Mouse (Mus musculus) hematopoietic stem cell, adult 5-6 weeks (primary cell): ENCODE data around the gene Rims1. TPM values are rescaled to one million over a fixed set of nuclear protein-coding genes. Genes with fewer than 3 reads are reported as not detected.

Experiments
- ATAC-seq, 2 experiments: fragments of 125-278 bp in 1 of 2; replicated peaks in 1 of 2; 2 replicates each; pipeline ENCODE4 v1.8.0; 2016 to 2017; ENCODE audit warnings: inconsistent platforms in 2 of 2, mild to moderate bottlenecking in 2 of 2, moderate number of reproducible peaks in 2 of 2, low read depth in 1 of 2, moderate TSS enrichment in 1 of 2; ENCODE audit not compliant: low FRiP score in 2 of 2, poor library complexity in 2 of 2, severe bottlenecking in 2 of 2, insufficient read depth in 1 of 2, low TSS enrichment in 1 of 2
- total RNA-seq: library from RNA; stranded (forward); fragments of 172-1452, 232-1000 nt; gene quantifications from 2 replicates; pipeline ENCODE4 v1.2.3, GENCODE M21; 2017

Gene Rims1
- not detected in 2 replicates for total RNA-seq

DNA sequence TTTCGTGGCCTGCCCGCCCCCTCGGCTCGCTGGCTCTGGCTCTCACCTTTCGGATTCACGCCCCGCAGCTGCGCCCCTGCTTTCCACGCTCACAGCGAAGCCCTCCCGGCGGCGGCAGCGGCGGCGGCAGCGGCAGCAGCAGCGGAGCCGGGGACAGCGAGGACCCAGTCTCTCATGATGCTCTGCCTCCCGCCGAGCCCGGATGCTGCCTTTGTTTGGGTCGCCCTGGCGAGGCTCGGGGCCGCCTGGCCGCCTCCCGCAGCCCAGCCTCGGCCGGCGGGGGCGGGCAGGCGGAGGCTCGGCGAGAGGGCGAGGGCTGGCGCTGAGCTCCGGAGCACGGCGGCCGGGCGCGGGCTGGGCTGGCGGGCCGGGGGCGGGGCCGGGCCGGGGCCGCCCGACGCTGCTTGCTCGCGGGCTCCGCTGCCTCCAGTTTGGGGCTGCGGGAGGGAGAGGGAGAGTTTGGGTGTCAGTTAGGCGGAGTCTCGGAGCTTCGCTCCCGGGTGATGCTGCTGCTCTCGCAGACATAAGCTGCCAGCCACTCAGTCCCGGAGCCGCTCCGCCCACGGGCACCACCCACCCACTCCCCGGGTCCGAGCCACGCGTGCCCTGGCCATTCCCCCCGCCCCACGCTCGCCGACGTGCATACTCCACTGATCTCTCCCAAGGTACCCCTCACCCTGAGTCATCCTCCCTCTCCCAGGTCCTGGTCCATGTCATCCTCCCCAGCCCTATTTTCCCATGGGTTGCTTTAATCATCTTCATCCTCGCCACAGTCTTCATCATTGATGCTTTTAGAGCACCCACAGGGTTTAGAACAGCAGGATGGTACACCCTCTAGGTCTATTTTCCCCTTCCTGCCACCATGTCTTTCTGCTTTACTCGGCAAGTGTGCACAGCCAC is at the start of gene Rims1:
TSS of gene Rims1 (minus strand) at position 269 of the 900 bp plus-strand sequence.
- peak; percentile 58 to 66; a peak in 3 of 4 replicates for ATAC-seq

DNA sequence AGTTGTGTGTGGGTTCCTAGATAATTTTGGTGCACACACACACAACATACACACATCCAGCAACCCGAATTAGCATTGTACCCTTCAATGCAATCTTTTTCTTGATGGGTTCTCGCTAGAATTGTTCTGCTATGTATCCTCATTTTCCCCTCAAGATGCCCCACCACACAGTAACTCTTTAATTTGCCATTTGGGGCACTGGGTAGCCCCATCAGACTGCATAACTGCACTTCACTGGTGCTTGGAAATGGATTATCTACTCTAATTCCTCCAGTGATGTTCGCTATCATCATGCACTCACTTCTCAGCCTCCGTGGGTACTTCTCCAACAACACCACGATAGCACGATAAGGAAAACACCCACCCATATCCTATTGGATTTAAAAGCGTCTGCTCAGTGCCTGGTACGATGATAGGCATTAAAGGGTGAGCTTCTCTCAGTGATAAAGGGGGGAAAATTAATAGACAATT is 867 bp upstream of the Rims1 start:
- no peak for ATAC-seq

DNA sequence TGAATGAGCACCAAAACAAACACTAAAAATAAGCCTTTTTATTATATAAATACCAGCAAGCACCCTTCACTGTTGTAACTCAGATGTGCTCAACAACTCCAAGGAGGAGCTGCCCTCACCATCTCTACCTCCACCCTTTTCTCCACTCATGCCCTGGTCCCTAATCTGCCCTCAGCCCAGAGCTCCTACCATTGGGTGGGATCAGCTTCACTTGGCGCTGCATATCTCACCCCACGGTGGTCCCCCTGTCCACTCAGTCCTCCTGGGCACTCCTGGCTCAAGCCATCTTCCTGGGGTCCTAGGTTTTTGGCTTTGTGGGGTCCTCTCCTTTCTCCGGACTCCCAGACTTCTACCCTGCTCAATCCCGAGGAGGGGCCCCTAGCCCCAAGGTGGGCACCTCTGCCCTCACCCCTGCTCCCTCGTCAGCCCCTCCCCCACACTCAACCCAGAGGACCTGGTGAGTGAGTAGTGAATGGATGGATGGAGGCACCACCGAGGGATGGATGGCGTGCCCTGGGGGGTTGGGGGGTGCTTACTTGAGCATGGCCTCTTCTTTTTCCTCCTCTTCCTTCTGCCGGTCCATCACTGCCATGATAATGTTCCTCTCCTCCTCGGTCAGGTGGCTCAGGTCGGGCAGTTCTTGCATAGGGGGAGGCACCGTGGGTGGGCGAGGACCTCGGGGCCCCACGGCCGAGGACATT is 619 bp downstream of the Rims1 start:
- ATAC-seq: peak in 1 of 2 experiments; percentile 34; a peak in 1 of 4 replicates

DNA sequence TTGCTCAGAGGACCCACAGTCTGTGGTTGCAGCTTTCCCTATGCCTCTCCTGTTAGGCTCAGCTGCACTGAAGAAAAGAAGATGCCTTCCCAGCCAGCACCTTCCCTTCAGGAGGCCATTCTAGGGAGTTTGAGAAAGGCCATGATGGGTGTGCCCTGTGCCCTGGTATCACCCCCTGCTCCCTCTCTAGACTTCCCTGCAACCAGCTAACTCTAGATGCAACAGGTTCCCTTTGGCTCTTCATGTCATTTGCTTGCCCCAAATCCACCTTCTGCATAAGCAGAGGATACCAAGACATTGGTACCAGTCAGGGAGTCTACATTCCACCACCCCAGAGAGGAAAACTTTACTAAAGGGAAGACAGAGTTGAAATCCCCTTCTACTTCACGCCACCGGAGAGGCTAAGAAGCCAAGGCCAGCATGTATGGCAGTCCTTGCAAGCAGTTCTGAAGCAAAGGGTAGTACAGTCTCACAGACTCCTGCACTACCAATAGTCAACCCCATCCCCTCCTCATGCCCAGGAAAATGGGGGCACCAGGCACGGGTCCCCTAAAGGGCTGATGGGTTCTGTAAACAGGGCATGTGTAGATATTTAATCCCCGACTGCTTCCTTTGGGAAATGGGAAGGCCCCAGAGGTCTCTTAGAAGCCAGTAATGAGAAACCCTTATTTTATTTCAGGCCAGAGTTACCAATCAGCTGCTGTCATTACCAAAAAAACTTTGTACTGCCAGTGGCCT is 1.5 kb downstream of the Rims1 start:
- no peak for ATAC-seq

DNA sequence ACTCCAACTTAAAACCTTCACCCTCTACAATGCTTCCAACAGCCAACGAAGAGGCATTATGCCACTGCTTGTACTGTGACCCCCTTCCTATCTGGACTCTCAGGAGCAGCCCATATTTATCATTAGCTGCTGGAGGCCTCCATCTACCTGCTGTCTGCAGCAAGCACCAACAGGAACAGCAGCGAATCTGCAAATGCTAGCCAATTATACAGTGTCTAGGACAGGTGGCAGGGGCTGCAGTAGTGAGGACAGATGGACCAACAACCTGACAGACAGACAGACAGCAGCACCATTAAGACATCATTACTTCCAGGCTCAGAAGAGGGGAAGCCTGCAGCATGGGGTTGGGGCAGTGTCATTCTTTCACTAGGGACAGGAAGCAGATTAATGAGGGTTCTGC is 2.3 kb downstream of the Rims1 start:
- ATAC-seq: no peak

DNA sequence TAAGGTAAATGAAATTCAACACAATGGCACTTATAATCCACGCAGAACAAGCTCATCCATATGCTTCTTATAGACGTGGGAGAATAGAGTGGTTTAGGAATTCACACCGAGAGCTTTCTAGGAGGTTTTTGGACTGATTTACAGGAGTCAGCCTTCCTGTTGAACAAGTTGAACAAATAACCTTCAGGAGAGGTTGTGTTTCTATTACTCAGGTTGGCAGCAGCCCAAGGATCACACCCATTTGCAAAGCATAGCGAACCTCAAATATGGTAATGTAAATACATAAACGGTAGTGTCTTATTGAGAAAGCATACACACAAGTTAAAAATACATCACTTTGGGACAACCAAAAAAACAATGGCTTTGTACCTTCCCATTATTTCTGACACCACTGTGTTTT is 5.5 kb downstream of the Rims1 start:
- ATAC-seq: no peak

DNA sequence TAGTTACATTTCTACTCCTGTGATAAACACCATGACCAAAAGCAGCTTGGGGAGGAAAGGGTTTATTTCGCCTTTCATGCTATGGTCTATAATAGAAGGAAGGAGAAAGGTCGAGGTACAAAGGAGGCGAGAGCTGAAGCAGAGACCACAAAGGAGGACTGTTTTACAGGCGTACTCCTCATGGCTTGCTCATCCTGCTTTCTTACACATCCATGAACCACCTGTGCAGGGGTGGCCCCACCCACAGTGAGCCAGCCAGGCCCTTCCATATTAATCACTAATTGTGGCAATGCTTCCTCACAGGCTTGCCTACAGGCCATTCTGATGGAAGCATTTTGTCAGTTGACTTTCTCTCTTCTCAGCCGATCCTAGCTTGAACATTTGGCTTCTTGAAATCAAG is 8.7 kb downstream of the Rims1 start:
- ATAC-seq: no peak

DNA sequence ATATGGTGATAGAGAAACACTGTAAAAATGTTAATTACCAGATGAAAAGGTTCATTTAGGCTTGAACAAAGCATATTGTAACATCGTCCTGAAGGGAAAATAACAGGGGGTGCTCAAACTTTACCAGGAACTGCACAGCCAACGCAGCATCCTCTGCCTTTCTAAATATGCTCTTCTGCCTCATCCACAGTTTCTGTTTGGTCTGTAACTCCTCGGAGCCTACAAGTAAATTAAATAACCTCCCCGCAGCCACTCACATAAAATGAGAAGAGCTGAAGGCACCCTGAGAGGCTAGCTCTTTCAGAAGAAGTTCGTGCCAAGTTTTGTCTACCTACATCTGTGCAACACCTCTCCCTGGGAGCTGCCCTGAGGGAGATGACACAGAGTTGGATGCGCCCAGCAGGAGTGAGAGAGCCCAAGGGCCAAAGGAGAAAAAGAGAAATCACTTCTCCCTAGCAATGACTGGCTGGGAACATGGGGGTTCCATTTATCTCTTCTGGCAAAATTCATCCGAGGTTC is 16.3 kb downstream of the Rims1 start:
- no peak for ATAC-seq

DNA sequence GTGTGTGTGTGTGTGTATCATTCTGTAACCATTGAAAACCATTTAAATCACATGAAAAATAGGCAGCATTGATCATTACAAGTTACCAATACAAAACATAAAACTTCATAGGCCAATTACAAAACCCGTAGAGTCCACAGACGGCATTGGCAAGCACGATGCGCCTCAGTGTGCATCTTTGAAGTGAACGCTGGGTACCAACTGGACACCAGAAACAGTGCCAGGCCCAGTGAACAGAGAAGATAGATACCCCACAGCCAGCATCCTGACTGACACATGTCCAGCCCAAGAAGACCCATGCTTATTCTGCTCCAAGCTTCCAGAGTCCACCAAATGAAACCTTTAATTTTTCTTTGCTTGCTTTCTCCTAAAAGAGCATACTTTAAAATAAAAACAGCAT is 18.2 kb downstream of the Rims1 start:
- ATAC-seq: no peak

DNA sequence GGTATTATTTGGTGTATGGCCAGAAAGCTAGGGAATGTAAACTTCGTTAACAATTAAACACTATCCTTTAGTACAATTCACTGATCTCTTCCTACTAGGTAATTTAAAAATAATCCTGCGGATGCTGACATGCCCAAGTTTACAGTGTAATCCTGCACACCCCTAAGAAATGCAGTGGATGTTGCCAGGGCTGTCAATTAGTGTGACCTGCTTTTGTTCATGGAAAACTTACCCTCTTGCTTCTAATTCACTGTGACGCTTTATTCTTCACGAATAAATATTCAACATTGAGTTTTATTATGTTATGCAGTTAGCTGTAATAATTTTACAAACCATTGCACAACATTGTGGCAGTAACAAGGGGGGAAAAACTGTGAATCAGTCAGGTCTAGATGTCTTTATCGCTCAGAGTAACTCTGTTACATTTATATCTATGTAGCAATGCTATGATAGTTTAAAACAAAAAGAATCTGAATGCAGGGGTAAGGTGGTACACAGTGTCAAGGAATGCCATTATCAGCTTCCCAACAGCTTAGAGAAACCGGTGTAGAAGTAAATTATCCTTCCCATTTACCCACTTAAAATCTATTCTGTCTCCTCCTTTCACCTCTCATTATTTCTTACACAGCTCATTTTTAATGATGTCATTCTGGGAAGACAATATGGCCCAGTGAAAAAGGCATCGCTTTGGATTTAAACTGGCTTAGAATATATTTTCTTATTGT is 35.1 kb downstream of the Rims1 start:
- no peak for ATAC-seq

DNA sequence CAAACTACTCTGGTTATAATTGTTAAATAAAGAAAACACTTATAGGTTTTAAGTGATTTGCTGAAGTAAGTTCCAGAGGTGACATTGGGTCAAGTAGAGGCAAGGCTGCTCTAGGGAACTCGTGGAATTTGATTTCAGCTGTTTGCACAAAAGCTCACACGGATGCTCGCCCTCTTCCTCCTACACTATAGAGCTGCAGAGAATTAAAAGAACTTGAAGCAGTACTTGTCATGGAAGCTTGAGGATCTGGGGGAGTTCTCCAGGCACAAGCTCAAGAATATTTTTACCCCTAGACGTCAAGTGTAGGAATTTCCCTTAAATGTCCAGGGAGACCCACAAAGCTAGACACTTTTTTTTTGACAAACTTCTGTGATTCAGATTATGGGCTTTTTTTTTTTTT is 42.4 kb downstream of the Rims1 start:
- ATAC-seq: no peak

DNA sequence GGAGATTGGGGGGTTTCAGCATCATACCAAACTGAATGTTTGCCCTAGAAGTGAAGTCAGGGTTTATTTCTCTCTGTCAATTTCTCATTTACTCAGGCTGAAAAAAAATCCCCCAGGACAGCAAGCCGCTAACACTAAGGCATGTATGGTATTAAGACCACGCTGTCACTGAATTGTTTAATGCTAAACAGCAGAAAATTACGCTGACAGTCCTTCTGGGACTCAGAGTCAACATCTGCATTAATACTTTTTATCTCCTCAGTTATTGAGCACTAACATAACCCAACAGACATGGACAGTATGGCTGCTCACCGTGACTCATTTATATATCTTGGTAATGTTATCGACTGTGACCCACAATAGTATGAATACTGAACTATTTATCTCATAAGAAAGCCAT is 43.0 kb downstream of the Rims1 start:
- no peak for ATAC-seq

DNA sequence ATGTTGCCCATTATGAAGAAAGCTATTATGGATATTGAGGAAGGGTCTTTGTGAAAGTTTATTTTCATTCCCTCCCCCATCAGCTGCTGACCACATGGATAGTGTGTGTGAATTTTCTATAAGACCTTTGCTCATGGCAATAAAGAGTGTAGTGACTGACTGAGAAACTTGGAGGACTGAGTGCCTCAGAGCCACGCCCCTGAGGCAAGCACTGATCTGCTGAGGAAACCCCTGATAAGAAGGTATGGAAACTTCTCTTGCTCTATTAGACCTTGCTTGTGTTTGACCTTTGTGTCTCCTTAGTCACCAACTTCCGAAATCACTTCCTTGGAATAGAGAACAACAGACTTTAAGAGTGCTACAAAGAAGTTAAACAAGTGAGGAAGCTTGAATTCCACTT is 55.3 kb downstream of the Rims1 start:
- no peak for ATAC-seq

DNA sequence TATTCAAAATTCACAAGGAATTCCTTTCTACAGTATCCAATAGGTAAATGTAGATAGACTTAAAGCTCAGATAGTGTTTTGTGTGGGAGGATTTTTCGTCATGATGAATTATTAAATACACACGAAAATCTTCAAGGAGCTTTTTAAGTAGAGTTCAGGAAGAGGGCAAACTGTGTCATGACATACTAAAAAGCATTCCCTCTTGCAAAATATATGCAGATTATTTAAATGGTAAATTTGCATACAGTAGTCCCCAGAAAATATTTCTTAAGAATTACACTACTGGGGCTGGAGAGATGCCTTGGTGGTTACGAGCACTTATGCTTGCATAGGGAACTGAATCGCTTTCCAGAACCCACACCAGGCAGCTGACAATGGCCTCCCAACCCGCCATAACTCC is 61.1 kb downstream of the Rims1 start:
- no peak for ATAC-seq

DNA sequence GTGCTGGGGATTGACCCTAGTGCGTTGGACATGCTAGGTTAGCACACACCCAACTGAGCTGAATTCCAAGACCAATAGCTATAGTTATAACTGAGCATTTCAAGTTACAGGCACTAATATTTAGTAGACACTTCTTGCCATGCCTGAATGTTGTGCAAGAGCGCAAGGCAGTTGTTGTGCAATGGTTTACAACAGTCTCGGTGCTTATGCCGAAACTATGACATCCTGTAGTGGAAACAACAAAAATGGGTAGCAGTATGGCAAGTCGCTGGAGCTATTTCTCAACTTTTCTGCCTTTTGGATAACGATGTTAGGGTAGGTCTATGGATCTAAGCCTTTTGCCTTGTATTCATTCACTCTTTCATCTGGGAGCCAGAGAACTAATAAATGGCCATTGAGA is 68.3 kb downstream of the Rims1 start:
- no peak; a peak in 1 of 4 replicates for ATAC-seq

DNA sequence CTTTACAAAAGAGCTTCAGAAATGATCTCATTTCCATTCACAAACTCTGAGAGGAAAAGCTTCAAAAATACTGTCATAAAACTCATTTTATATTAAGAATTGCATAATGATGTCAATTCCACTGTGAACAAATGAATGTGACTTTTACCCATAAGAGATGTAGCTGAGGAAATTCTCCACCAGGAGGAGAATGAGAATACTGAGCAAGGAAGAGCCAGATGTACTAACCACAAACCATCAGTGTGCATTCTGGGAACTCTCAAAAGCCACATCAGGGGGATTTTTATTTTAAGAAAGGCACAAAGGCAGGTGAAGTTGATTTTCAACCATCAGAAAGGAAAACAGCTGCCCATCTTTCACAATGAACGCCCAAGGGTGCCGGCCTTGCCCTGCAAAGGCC is 71.4 kb downstream of the Rims1 start:
- ATAC-seq: no peak

DNA sequence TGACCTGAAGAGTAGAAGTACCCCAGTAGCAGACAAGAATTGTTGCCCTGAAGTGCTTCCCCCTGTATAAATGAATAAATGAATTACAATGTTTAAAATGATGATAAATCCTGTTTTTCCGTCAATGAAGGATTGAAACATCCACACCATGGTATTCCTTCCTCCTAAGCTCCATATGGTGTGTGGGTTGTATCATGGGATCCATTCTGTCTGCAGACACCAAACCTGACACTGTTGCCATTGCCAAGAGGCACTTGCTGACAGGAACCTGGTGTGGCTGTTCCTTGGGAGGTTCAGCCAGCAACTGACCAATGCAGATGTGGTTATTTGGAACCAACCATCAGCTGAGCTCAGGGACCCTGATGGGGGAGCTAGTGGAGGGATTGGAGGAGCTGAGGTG is 72.5 kb downstream of the Rims1 start:
- no peak for ATAC-seq
